7 mouse cellular contexts compared by ENCODE assay signal in genomic region chr7:80343270-80344018, GRCm38 (mm10). TPM values are rescaled to one million over a fixed set of nuclear protein-coding genes. Genes with fewer than 3 reads are reported as not detected.
A peak's percentile ranks its signal among the peaks of the same experiment; 100 is the strongest.
DNase-seq lines count a peak whose midpoint lies in the region; ATAC-seq and TF ChIP-seq lines count a peak whose summit lies in the region.

No protein-coding gene starts in this region.

- peaks cover 15% of the 10 kb centered on the region; the same call in 1 of the 2 replicates for H3K4me1 ChIP-seq in lung, postnatal 0 days (ENCODE audit: insufficient read depth, low read depth, low read length)
- H3K4me1 ChIP-seq in forebrain, embryonic 10.5 days: peaks cover 64% of the 10 kb centered on the region
- peaks cover 31% of the 10 kb centered on the region for H3K4me1 ChIP-seq in limb, embryonic 11.5 days (ENCODE audit: control insufficient read depth, insufficient read depth, low read length)
- peaks cover 19% of the 10 kb centered on the region; the same call in 1 of the 2 replicates for H3K4me1 ChIP-seq in small intestine, adult 2 months (ENCODE audit: control insufficient read depth, insufficient read depth, insufficient read length, low read length)

- no peak for DNase-seq in lung, postnatal 0 days (ENCODE audit: low spot score)
- no peak for DNase-seq in lung, postnatal 25 days (ENCODE audit: low spot score)
- no peak for DNase-seq in forebrain, embryonic 10.5 days (ENCODE audit: extremely low spot score, low spot score)
- no peak for DNase-seq in limb, embryonic 11.5 days (ENCODE audit: low spot score)
- no peak for DNase-seq in left cerebral cortex, adult 11 months (ENCODE audit: low spot score)
- no peak for DNase-seq in cerebellum, adult 8-10 months

- ATAC-seq in lung, postnatal 0 days: no peak
- no peak for ATAC-seq in limb, embryonic 11.5 days (ENCODE audit: insufficient number of reproducible peaks, low FRiP score, low TSS enrichment, low read depth)

- 25% methylated on average over 19 of the region's 19 CpGs for WGBS in lung, postnatal 0 days
- WGBS in forebrain, embryonic 10.5 days: 26% methylated on average over 19 of the region's 19 CpGs
- 26% methylated on average over 19 of the region's 19 CpGs for WGBS in limb, embryonic 11.5 days
- 23% methylated on average over 19 of the region's 19 CpGs for WGBS in small intestine, adult 2 months

- peak overlapping the region; percentile 50 for H3K4me3 ChIP-seq in lung, postnatal 0 days (ENCODE audit: low read depth, low read length)
- peak overlapping the region; percentile 67 for H3K4me3 ChIP-seq in forebrain, embryonic 10.5 days
- peak overlapping the region; percentile 43 for H3K4me3 ChIP-seq in limb, embryonic 11.5 days (ENCODE audit: low read depth, low read length)
- peak overlapping the region; percentile 73 for H3K4me3 ChIP-seq in small intestine, adult 2 months (ENCODE audit: low read depth, low read length)

- TF ChIP-seq CTCF in lung, postnatal 0 days (IDR thresholded peaks at IDR 0.05): no peak
- no peak for TF ChIP-seq CTCF in small intestine, adult 2 months (IDR thresholded peaks at IDR 0.05; ENCODE audit: extremely low read depth, insufficient read length, insufficient replicate concordance, low read depth, low read length)

- no peaks in the 10 kb centered on the region for H3K9me3 ChIP-seq in lung, postnatal 0 days (ENCODE audit: low read length)
- H3K9me3 ChIP-seq in forebrain, embryonic 10.5 days: peaks cover 7% of the 10 kb centered on the region; the same call in 1 of the 2 replicates
- H3K9me3 ChIP-seq in limb, embryonic 11.5 days (ENCODE audit: control insufficient read depth, low read length): no peaks in the 10 kb centered on the region

- peak overlapping the region; percentile 81 for H3K4me2 ChIP-seq in lung, postnatal 0 days (replicated peaks; ENCODE audit: low read depth, low read length)
- H3K4me2 ChIP-seq in limb, embryonic 11.5 days (ENCODE audit: low read depth, severe bottlenecking): peak overlapping the region; percentile 76

- no peak for TF ChIP-seq POLR2A in small intestine, adult 2 months (IDR thresholded peaks at IDR 0.05; ENCODE audit: low read depth, low read length)

- no peaks in the 10 kb centered on the region for H3K27me3 ChIP-seq in lung, postnatal 0 days (replicated peaks; ENCODE audit: insufficient read depth, low read length)
- peaks cover 15% of the 10 kb centered on the region for H3K27me3 ChIP-seq in forebrain, embryonic 10.5 days (ENCODE audit: poor library complexity, severe bottlenecking)
- H3K27me3 ChIP-seq in limb, embryonic 11.5 days (ENCODE audit: control insufficient read depth, insufficient read depth, low read length): no peaks in the 10 kb centered on the region
- no peaks in the 10 kb centered on the region for H3K27me3 ChIP-seq in small intestine, adult 2 months (ENCODE audit: control insufficient read depth, insufficient read depth, low read length)

- H3K9ac ChIP-seq in lung, postnatal 0 days (replicated peaks; ENCODE audit: low read depth): peak overlapping the region; percentile 56
- peak overlapping the region; percentile 80 for H3K9ac ChIP-seq in limb, embryonic 11.5 days (ENCODE audit: low read length)

- TF ChIP-seq EP300 in lung, postnatal 0 days (IDR thresholded peaks at IDR 0.05): no peak

- no peaks in the 10 kb centered on the region for H3K36me3 ChIP-seq in lung, postnatal 0 days (ENCODE audit: insufficient read depth, low read length)
- peaks cover 10% of the 10 kb centered on the region for H3K36me3 ChIP-seq in forebrain, embryonic 10.5 days (replicated peaks)
- no peaks in the 10 kb centered on the region for H3K36me3 ChIP-seq in limb, embryonic 11.5 days (ENCODE audit: control insufficient read depth, insufficient read depth, low read length)
- no peaks in the 10 kb centered on the region for H3K36me3 ChIP-seq in small intestine, adult 2 months (ENCODE audit: control insufficient read depth, insufficient read depth, low read length)

- peak overlapping the region; percentile 66 for H3K27ac ChIP-seq in lung, postnatal 0 days (ENCODE audit: low read length)
- peak overlapping the region; percentile 90 for H3K27ac ChIP-seq in forebrain, embryonic 10.5 days
- H3K27ac ChIP-seq in limb, embryonic 11.5 days (replicated peaks; ENCODE audit: low read depth, low read length): no peak overlapping the region
- H3K27ac ChIP-seq in small intestine, adult 2 months (ENCODE audit: insufficient read depth, low read depth, low read length): no peak overlapping the region

RNA-seq across cellular contexts. Expression of gene Hddc3, which starts 0.5 kb away (rescaled TPM):
- polyA plus RNA-seq in lung, postnatal 0 days (2015; fragmentation: Nextera tagmentation; extraction: Ambion mirVana): 8.5 and 9.2 TPM in 2 replicates
- 25.2 and 27.9 TPM in 2 replicates for polyA plus RNA-seq in forebrain, embryonic 10.5 days (2016; fragmentation: Nextera tagmentation; extraction: Ambion mirVana)
- polyA plus RNA-seq in limb, embryonic 11.5 days (2014; fragmentation: Nextera tagmentation; extraction: Ambion mirVana): 25.7 and 27.5 TPM in 2 replicates
- 5.2 and 7.2 TPM in 2 replicates for polyA plus RNA-seq in small intestine, adult 2 months (2012; rRNA removed)

RNA-seq across cellular contexts. Expression of gene Unc45a, which starts 2.6 kb away (rescaled TPM):
- 30.3 and 32.9 TPM in 2 replicates for polyA plus RNA-seq in lung, postnatal 0 days (2015; fragmentation: Nextera tagmentation; extraction: Ambion mirVana)
- polyA plus RNA-seq in forebrain, embryonic 10.5 days (2016; fragmentation: Nextera tagmentation; extraction: Ambion mirVana): 42.0 and 44.0 TPM in 2 replicates
- polyA plus RNA-seq in limb, embryonic 11.5 days (2014; fragmentation: Nextera tagmentation; extraction: Ambion mirVana): 34.7 and 38.0 TPM in 2 replicates
- polyA plus RNA-seq in small intestine, adult 2 months (2012; rRNA removed): 37.1 and 66.6 TPM in 2 replicates

RNA-seq across cellular contexts. Expression of gene Rccd1, which starts 19.2 kb away (rescaled TPM):
- 3.4 and 3.8 TPM in 2 replicates for polyA plus RNA-seq in lung, postnatal 0 days (2015; fragmentation: Nextera tagmentation; extraction: Ambion mirVana)
- 12.3 and 14.1 TPM in 2 replicates for polyA plus RNA-seq in forebrain, embryonic 10.5 days (2016; fragmentation: Nextera tagmentation; extraction: Ambion mirVana)
- polyA plus RNA-seq in limb, embryonic 11.5 days (2014; fragmentation: Nextera tagmentation; extraction: Ambion mirVana): 10.5 and 11.0 TPM in 2 replicates
- polyA plus RNA-seq in small intestine, adult 2 months (2012; rRNA removed): 3.0 and 3.3 TPM in 2 replicates

RNA-seq across cellular contexts. Expression of gene Man2a2, which starts 27.7 kb away (rescaled TPM):
- polyA plus RNA-seq in lung, postnatal 0 days (2015; fragmentation: Nextera tagmentation; extraction: Ambion mirVana): 8.5 and 9.6 TPM in 2 replicates
- 17.0 and 17.8 TPM in 2 replicates for polyA plus RNA-seq in forebrain, embryonic 10.5 days (2016; fragmentation: Nextera tagmentation; extraction: Ambion mirVana)
- polyA plus RNA-seq in limb, embryonic 11.5 days (2014; fragmentation: Nextera tagmentation; extraction: Ambion mirVana): 12.5 and 15.1 TPM in 2 replicates
- polyA plus RNA-seq in small intestine, adult 2 months (2012; rRNA removed): 16.8 and 30.2 TPM in 2 replicates

RNA-seq across cellular contexts. Expression of gene Fes, which starts 44.3 kb away (rescaled TPM):
- 23.5 and 26.4 TPM in 2 replicates for polyA plus RNA-seq in lung, postnatal 0 days (2015; fragmentation: Nextera tagmentation; extraction: Ambion mirVana)
- polyA plus RNA-seq in forebrain, embryonic 10.5 days (2016; fragmentation: Nextera tagmentation; extraction: Ambion mirVana): 7.2 and 9.2 TPM in 2 replicates
- 7.6 and 8.4 TPM in 2 replicates for polyA plus RNA-seq in limb, embryonic 11.5 days (2014; fragmentation: Nextera tagmentation; extraction: Ambion mirVana)
- 15.2 and 16.6 TPM in 2 replicates for polyA plus RNA-seq in small intestine, adult 2 months (2012; rRNA removed)

Comparison
In these comparisons a context has a peak if more than half of its experiments do, and no peak if none do; other contexts are left out.
1. H3K27ac ChIP-seq: peak in lung, postnatal 0 days (single experiment) and forebrain, embryonic 10.5 days (single experiment); none in limb, embryonic 11.5 days (single experiment) and small intestine, adult 2 months (single experiment).
2. Peak in every context shown above with its lines, with median percentiles within 50 percentile points of each other: H3K4me3 ChIP-seq.